Mouse (Mus musculus): Measurements from ENCODE around the gene Crp.

- TF ChIP-seq POLR2A (IDR thresholded peaks at IDR 0.05; ENCODE audit: low read depth, low read length), result no peak
- no peak for TF ChIP-seq CTCF (IDR thresholded peaks at IDR 0.05; ENCODE audit: extremely low read depth, insufficient read length, insufficient replicate concordance, low read depth, low read length)
These were observed 13.9 kb upstream of the Crp start for GRCm38 (mm10) chr1:172683957-172684356.
